Mouse (Mus musculus): ENCODE measurements around the gene 4930415O20Rik.

DNA sequence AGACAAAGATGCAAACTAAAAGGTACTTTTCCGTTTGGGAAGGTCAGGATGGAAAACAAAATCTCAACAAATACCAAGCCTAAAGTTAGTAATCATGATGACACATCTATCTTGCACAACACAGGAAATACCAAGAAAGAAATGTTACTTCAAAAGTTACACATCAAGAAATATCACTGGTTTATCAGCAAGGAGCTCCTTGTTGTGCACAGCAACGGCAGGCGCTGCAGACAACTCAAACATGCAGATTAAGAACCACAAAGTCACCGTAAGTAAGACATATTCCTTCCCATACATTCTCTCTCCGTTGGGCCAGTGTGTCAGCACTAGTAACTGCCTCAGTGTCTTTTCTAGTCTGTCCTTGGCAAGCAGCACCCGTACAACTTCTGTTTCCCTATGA is 29.7 kb upstream of the 4930415O20Rik start:
- no peak for TF ChIP-seq POLR2A (IDR thresholded peaks at IDR 0.05; ENCODE audit: borderline replicate concordance, low read depth, low read length)
- TF ChIP-seq CTCF (IDR thresholded peaks at IDR 0.05; ENCODE audit: low read depth, low read length) = no peak
